Mouse (Mus musculus): ENCODE data around the gene Dnal4.

Dnal4 gene

DNA sequence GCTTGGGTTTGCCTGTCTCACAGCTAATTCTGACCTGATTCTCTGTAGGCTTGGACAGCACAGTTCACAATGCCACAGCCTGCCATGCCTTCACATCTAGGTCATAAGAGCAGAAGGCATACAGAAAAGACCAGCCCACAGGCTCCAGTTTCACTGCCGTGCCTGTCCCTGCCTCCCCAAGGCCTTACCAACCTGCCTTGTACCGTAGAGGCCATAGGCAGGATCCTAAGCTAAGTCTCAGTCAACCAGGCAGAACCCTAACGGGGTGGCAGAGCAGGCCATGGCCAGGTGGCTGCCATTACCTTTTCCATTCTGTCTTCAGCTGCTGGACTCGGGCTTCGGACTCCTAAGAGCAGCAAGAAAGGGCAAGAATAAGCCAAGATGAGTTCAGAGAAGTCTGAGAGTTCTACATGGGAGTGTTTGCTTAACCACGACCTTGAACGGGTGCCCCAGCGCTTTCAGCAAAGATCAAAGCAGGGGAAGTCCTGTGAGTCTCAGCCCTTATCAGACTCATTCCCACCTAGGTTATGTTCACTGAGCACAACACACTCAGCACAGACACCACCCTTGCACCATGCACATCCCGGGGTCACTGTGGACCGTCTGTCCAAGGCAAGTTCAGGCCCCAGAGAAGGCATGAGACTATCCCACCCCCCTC, 48.8 kb downstream of the Dnal4 start:
- no peak for DNase-seq

- peak; percentile 48 for DNase-seq
Observed at GRCm38 (mm10) chr15:79728311-79728710, 49.3 kb downstream of the Dnal4 start.

GRCm38 (mm10) chr15:79727840-79728239, 49.8 kb downstream of the Dnal4 start:
- DNase-seq, result no peak

DNA sequence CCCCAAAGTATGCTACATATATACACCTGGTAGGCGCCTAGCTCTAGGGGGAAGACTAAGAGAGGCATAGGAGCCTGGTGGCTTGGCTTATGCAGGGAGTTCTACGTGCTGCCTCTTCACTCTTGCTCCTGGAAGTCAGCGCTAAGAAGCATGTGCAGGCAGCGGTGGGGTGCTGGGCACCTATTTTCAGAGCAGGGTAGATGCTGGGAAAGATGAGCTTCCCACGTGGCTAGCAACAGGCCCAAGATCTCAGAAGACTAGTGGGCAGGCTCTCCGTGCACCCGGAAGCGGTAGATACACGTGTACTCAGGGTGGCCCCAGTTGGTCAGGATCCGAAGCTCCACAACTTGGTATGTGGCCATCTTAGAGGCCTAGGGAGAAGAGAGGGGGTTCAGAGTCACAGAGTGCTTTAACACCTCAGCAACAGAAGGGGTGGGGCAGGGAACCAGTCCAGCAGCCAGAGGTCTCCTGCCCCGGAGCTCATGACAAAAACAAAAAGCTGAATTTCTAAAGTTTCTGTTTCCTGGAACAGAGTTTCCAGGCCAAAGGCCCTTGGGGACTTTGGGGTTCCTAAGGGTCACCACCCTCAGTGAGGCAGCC, 52.4 kb downstream of the Dnal4 start:
- DNase-seq, result no peak

DNA sequence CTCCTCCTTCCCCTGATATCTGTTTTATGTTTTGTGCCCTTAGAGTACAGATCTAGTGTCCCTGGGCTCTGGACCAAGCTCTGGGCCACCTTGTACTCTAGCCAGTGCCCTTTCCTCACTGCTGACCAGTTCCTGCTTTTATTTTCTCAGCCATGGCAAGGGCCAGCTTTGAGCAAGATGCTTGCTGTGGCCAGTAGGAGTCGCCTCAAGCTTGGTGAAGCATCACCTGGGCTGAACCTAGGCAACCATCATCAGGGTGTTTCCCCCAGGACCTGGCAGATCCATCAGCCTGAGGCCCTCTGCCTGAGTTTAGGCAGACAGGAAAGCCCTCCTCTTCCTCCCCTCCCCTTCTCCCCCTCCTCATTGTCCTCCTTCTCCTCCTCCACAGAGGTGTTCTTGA, 54.2 kb downstream of the Dnal4 start:
- DNase-seq, result peak; percentile 44

- no peak for DNase-seq
Observed at GRCm38 (mm10) chr15:79720796-79721195, 56.9 kb downstream of the Dnal4 start.

- DNase-seq, result no peak
Observed at GRCm38 (mm10) chr15:79720267-79720666, 57.4 kb downstream of the Dnal4 start.

GRCm38 (mm10) chr15:79716710-79717109, 60.9 kb downstream of the Dnal4 start:
- DNase-seq, result no peak

- DNase-seq, result no peak
Observed at GRCm38 (mm10) chr15:79715646-79716045, 62.0 kb downstream of the Dnal4 start.
